Mouse (Mus musculus) CH12.LX (cell line): ENCODE results near the gene Trmt61a. TPM values are rescaled to one million over a fixed set of nuclear protein-coding genes. Genes with fewer than 3 reads are reported as not detected.

Experiments
- DNase-seq: peaks from one replicate; pipeline ENCODE4 v3.0.0-alpha.2; 2013; ENCODE audit errors: extremely low read depth
- H3K27ac ChIP-seq: 2 replicates; pipeline ENCODE4 v1.5.1; 2012; ENCODE audit warnings: low read depth, mild to moderate bottlenecking, control low read depth, moderate library complexity; ENCODE audit not compliant: insufficient read depth
- H3K27me3 ChIP-seq: replicated peaks from 2 replicates; pipeline ENCODE3; 2012; ENCODE audit warnings: inconsistent platforms
- H3K36me3 ChIP-seq, 2 experiments: replicated peaks in 1 of 2; 2 replicates each; pipeline versions ENCODE3 to v1.6.1; 2012; ENCODE audit warnings: inconsistent platforms in 1 of 2, low read length in 1 of 2, mild to moderate bottlenecking in 1 of 2, mixed read lengths in 1 of 2, moderate library complexity in 1 of 2; ENCODE audit not compliant: control insufficient read depth in 1 of 2, insufficient read depth in 1 of 2
- H3K4me1 ChIP-seq, 2 experiments: 2 replicates each; pipeline ENCODE4 v1.6.1; 2012; ENCODE audit warnings: inconsistent platforms in 1 of 2, moderate library complexity in 1 of 2; ENCODE audit not compliant: insufficient read depth in 2 of 2, control insufficient read depth in 1 of 2
- H3K4me2 ChIP-seq: 2 replicates; pipeline ENCODE4 v1.6.1; 2012; ENCODE audit warnings: low read depth, mild to moderate bottlenecking, control low read depth; ENCODE audit not compliant: poor library complexity, insufficient read depth, severe bottlenecking
- H3K4me3 ChIP-seq, 3 experiments: fragments of 150-350 bp in 1 of 3; sonication (generic) in 1 of 3; replicated peaks in 1 of 3; 2 replicates each; pipeline versions ENCODE3 to v1.5.1; 2011 to 2012; ENCODE audit warnings: low read depth in 2 of 3, low read length in 2 of 3, mild to moderate bottlenecking in 2 of 3, moderate library complexity in 2 of 3, control low read depth in 1 of 3, improper control_type of control experiment in 1 of 3, inconsistent platforms in 1 of 3, mixed read lengths in 1 of 3; ENCODE audit not compliant: poor library complexity in 1 of 3
- H3K79me2 ChIP-seq: replicated peaks from 2 replicates; pipeline ENCODE4 v1.6.1; 2012; ENCODE audit warnings: mild to moderate bottlenecking, moderate library complexity; ENCODE audit not compliant: control insufficient read depth, poor library complexity, insufficient read depth, severe bottlenecking; ENCODE audit errors: extremely low read depth
- H3K9ac ChIP-seq: 2 replicates; pipeline ENCODE4 v1.6.1; 2012; ENCODE audit warnings: low read depth, mild to moderate bottlenecking, control low read depth, moderate library complexity; ENCODE audit not compliant: insufficient read depth
- H3K9me3 ChIP-seq: replicated peaks from 2 replicates; pipeline ENCODE3; 2012; ENCODE audit warnings: low read length, inconsistent platforms, mixed read lengths
- BHLHE40 ChIP-seq: IDR thresholded peaks from 2 replicates; pipeline ENCODE4 v1.6.1; 2011; ENCODE audit warnings: mild to moderate bottlenecking, low read depth, low read length, improper control_type of control experiment
- CHD1 ChIP-seq: IDR thresholded peaks from 2 replicates; pipeline ENCODE4 v1.6.1; 2012; ENCODE audit warnings: low read depth, low read length, improper control_type of control experiment, inconsistent platforms
- CHD2 ChIP-seq: IDR thresholded peaks from 2 replicates; pipeline ENCODE4 v1.6.1; 2011; ENCODE audit warnings: low read length, improper control_type of control experiment
- E2F4 ChIP-seq: IDR thresholded peaks from 2 replicates; pipeline ENCODE4 v1.6.1; 2011; ENCODE audit warnings: low read depth, low read length, improper control_type of control experiment; ENCODE audit not compliant: insufficient replicate concordance
- ETS1 ChIP-seq: conservative IDR thresholded peaks from 2 replicates; pipeline ENCODE4 v1.6.1; 2012; ENCODE audit warnings: low read depth, mild to moderate bottlenecking, inconsistent platforms, low read length, improper control_type of control experiment, moderate library complexity
- JUND ChIP-seq: conservative IDR thresholded peaks from 2 replicates; pipeline ENCODE4 v1.6.1; 2011; ENCODE audit warnings: low read depth, low read length, improper control_type of control experiment
- KAT2A ChIP-seq: IDR thresholded peaks from 2 replicates; pipeline ENCODE4 v1.6.1; 2012; ENCODE audit warnings: low read length, improper control_type of control experiment, inconsistent platforms; ENCODE audit not compliant: insufficient replicate concordance
- MAFK ChIP-seq: IDR thresholded peaks from 2 replicates; pipeline ENCODE4 v1.6.1; 2011; ENCODE audit warnings: low read length, improper control_type of control experiment; ENCODE audit not compliant: insufficient replicate concordance
- MAX ChIP-seq: IDR thresholded peaks from 2 replicates; pipeline ENCODE4 v1.6.1; 2011; ENCODE audit warnings: low read length, improper control_type of control experiment
- MAZ ChIP-seq: IDR thresholded peaks from 2 replicates; pipeline ENCODE4 v1.6.1; 2012; ENCODE audit warnings: low read depth, mild to moderate bottlenecking, inconsistent platforms, low read length, improper control_type of control experiment, moderate library complexity
- NRF1 ChIP-seq: IDR thresholded peaks from 2 replicates; pipeline ENCODE4 v1.6.1; 2014; ENCODE audit warnings: low read depth, mild to moderate bottlenecking, inconsistent platforms, low read length, improper control_type of control experiment, moderate library complexity
- PAX5 ChIP-seq: IDR thresholded peaks from 2 replicates; pipeline ENCODE4 v1.6.1; 2012; ENCODE audit warnings: low read length, inconsistent platforms, mixed read lengths
- POLR2AphosphoS2 ChIP-seq: IDR thresholded peaks from 2 replicates; pipeline ENCODE4 v1.6.1; 2011; ENCODE audit warnings: low read depth, low read length, improper control_type of control experiment
- RCOR1 ChIP-seq: conservative IDR thresholded peaks from 2 replicates; pipeline ENCODE4 v1.6.1; 2012; ENCODE audit warnings: low read depth, mild to moderate bottlenecking, inconsistent platforms, low read length, improper control_type of control experiment
- SIN3A ChIP-seq: IDR thresholded peaks from 2 replicates; pipeline ENCODE4 v1.6.1; 2012; ENCODE audit warnings: low read length, improper control_type of control experiment, inconsistent platforms
- TBP ChIP-seq: conservative IDR thresholded peaks from 2 replicates; pipeline ENCODE4 v1.6.1; 2011; ENCODE audit warnings: low read depth, low read length, improper control_type of control experiment
- USF2 ChIP-seq: conservative IDR thresholded peaks from 2 replicates; pipeline ENCODE4 v1.6.1; 2011; ENCODE audit warnings: low read depth, low read length, improper control_type of control experiment
- ZC3H11A ChIP-seq: IDR thresholded peaks from 2 replicates; pipeline ENCODE4 v1.6.1; 2012; ENCODE audit warnings: low read depth, mild to moderate bottlenecking, inconsistent platforms, low read length, improper control_type of control experiment
- ZKSCAN1 ChIP-seq: IDR thresholded peaks from 2 replicates; pipeline ENCODE4 v1.6.1; 2012; ENCODE audit warnings: low read depth, inconsistent platforms, low read length, improper control_type of control experiment, borderline replicate concordance
- dilution Hi-C: fragments of 300-500 bp; cut with MboI; formaldehyde crosslinking; loops from 2 replicates; pipeline ENCODE4 v1.14.3; 2020; ENCODE audit warnings: low sequenced_read_pairs; ENCODE audit not compliant: extremely low pct_unique_long_range_greater_than_20kb, extremely low pct_ligation_motif_present
- in situ Hi-C: fragments of 300-500 bp; cut with MboI; formaldehyde crosslinking; loops from 3 replicates; pipeline ENCODE4 v1.14.3; 2019; ENCODE audit warnings: low sequenced_read_pairs, low pct_ligation_motif_present, low pct_unique_long_range_greater_than_20kb, mixed read lengths
- polyA plus RNA-seq: library from polyadenylated mRNA; unstranded; fragments of >175 nt; gene quantifications from 2 replicates; pipeline ENCODE4 v1.2.1, GENCODE M21; 2012; ENCODE audit warnings: low read depth; ENCODE audit not compliant: insufficient read length
- total RNA-seq, 2 experiments: library from RNA; depleted of rRNA; stranded (reverse); fragments of 300-350 nt in 1 of 2; fragments of >200 nt in 1 of 2; gene quantifications; 2 replicates each; pipeline ENCODE4 v1.2.3; 2012 to 2014

The Trmt61a gene
- total and polyA plus RNA-seq, 3 experiments, result 21.8 to 37.4 (median 34.1) TPM

GRCm38 (mm10) chr12:111732921-111733320 lies 55.0 kb downstream of the Trmt61a start:
- in situ Hi-C loops, result loop anchor here (10.0 kb wide), 1 partner anchor 142 kb away; no protein-coding TSS in a partner anchor
- Histone ChIP-seq H3K4me3 (no peak overlapping the region), H3K79me2 (no peaks in the 10 kb centered on the region), H3K4me1 (no peaks in the 10 kb centered on the region), H3K27me3 (no peaks in the 10 kb centered on the region), H3K9ac (no peak overlapping the region), H3K27ac (no peak overlapping the region), H3K4me2 (no peak overlapping the region), H3K9me3 (peaks cover 2% of the 10 kb centered on the region), H3K36me3 (peaks cover 22 to 65% of the 10 kb centered on the region in 2 experiments)
- dilution Hi-C loops, result no loop called here
- TF ChIP-seq MAZ (no peak), POLR2AphosphoS2 (no peak), PAX5 (no peak), TBP (no peak), ZKSCAN1 (no peak), BHLHE40 (no peak), MAFK (no peak), E2F4 (no peak), MAX (no peak), NRF1 (no peak), SIN3A (no peak), USF2 (no peak), RCOR1 (no peak), CHD2 (no peak), ETS1 (no peak), ZC3H11A (no peak), JUND (no peak), KAT2A (no peak), CHD1 (no peak)
- no peak for DNase-seq

Other genes with a start within 250 kb of the Trmt61a start
- gene Tnfaip2, start 235.6 kb upstream of the Trmt61a start, total RNA-seq (2012; rRNA removed), result 0.93 and 1.0 TPM in 2 replicates
- 0.65 and 1.4 TPM in 2 replicates for gene Tnfaip2, start 235.6 kb upstream of the Trmt61a start, total RNA-seq (2014; rRNA removed)
- 2.5 and 2.6 TPM in 2 replicates for gene Tnfaip2, start 235.6 kb upstream of the Trmt61a start, polyA plus RNA-seq
- gene Gm266, start 192.3 kb upstream of the Trmt61a start, total RNA-seq (2012; rRNA removed), result not detected in 2 replicates
- not detected in 2 replicates for gene Gm266, start 192.3 kb upstream of the Trmt61a start, total RNA-seq (2014; rRNA removed)
- gene Gm266, start 192.3 kb upstream of the Trmt61a start, polyA plus RNA-seq, result not detected in 2 replicates
- gene Eif5, start 140.1 kb upstream of the Trmt61a start, total RNA-seq (2012; rRNA removed), result 118 and 129 TPM in 2 replicates
- 156 and 182 TPM in 2 replicates for gene Eif5, start 140.1 kb upstream of the Trmt61a start, total RNA-seq (2014; rRNA removed)
- 282 and 284 TPM in 2 replicates for gene Eif5, start 140.1 kb upstream of the Trmt61a start, polyA plus RNA-seq
- gene Mark3, start 103.6 kb upstream of the Trmt61a start, total RNA-seq (2012; rRNA removed), result 40.2 and 43.7 TPM in 2 replicates
- gene Mark3, start 103.6 kb upstream of the Trmt61a start, total RNA-seq (2014; rRNA removed), result 51.2 and 58.7 TPM in 2 replicates
- 34.3 and 40.7 TPM in 2 replicates for gene Mark3, start 103.6 kb upstream of the Trmt61a start, polyA plus RNA-seq
- 3.2 and 3.7 TPM in 2 replicates for gene Ckb, start 5.8 kb upstream of the Trmt61a start, total RNA-seq (2012; rRNA removed)
- not detected in 2 replicates for gene Ckb, start 5.8 kb upstream of the Trmt61a start, total RNA-seq (2014; rRNA removed)
- 0.27 and 0.54 TPM in 2 replicates for gene Ckb, start 5.8 kb upstream of the Trmt61a start, polyA plus RNA-seq
- gene Bag5, start 35.2 kb downstream of the Trmt61a start, total RNA-seq (2012; rRNA removed), result 24.1 and 26.9 TPM in 2 replicates
- gene Bag5, start 35.2 kb downstream of the Trmt61a start, total RNA-seq (2014; rRNA removed), result 25.6 and 27.9 TPM in 2 replicates
- gene Bag5, start 35.2 kb downstream of the Trmt61a start, polyA plus RNA-seq, result 27.9 and 29.2 TPM in 2 replicates
- 38.7 and 43.6 TPM in 2 replicates for gene Apopt1, start 35.2 kb downstream of the Trmt61a start, total RNA-seq (2012; rRNA removed)
- gene Apopt1, start 35.2 kb downstream of the Trmt61a start, total RNA-seq (2014; rRNA removed), result 35.9 and 36.0 TPM in 2 replicates
- gene Apopt1, start 35.2 kb downstream of the Trmt61a start, polyA plus RNA-seq, result 49.1 and 49.9 TPM in 2 replicates
- gene Klc1, start 80.7 kb downstream of the Trmt61a start, total RNA-seq (2012; rRNA removed), result 45.2 and 55.1 TPM in 2 replicates
- 44.4 and 45.6 TPM in 2 replicates for gene Klc1, start 80.7 kb downstream of the Trmt61a start, total RNA-seq (2014; rRNA removed)
- 77.0 and 116 TPM in 2 replicates for gene Klc1, start 80.7 kb downstream of the Trmt61a start, polyA plus RNA-seq
- 16.3 and 21.8 TPM in 2 replicates for gene Xrcc3, start 135.8 kb downstream of the Trmt61a start, total RNA-seq (2012; rRNA removed)
- gene Xrcc3, start 135.8 kb downstream of the Trmt61a start, total RNA-seq (2014; rRNA removed), result 7.4 and 11.8 TPM in 2 replicates
- gene Xrcc3, start 135.8 kb downstream of the Trmt61a start, polyA plus RNA-seq, result 12.9 and 13.3 TPM in 2 replicates
- gene Zfyve21, start 136.1 kb downstream of the Trmt61a start, total RNA-seq (2012; rRNA removed), result 5.9 and 8.4 TPM in 2 replicates
- gene Zfyve21, start 136.1 kb downstream of the Trmt61a start, total RNA-seq (2014; rRNA removed), result 6.3 and 7.6 TPM in 2 replicates
- 3.3 and 4.1 TPM in 2 replicates for gene Zfyve21, start 136.1 kb downstream of the Trmt61a start, polyA plus RNA-seq
- 0.64 and 0.76 TPM in 2 replicates for gene Ppp1r13b, start 230.0 kb downstream of the Trmt61a start, total RNA-seq (2012; rRNA removed)
- gene Ppp1r13b, start 230.0 kb downstream of the Trmt61a start, total RNA-seq (2014; rRNA removed), result 0.34 and 0.42 TPM in 2 replicates
- 1.3 and 2.0 TPM in 2 replicates for gene Ppp1r13b, start 230.0 kb downstream of the Trmt61a start, polyA plus RNA-seq